Mouse (Mus musculus) neural tube, embryonic 11.5 days (tissue): ENCODE results near the gene Lsamp. TPM values are rescaled to one million over a fixed set of nuclear protein-coding genes. Genes with fewer than 3 reads are reported as not detected.

Experiments
- ATAC-seq: fragments of 200-750 bp; cut with Nextera tagmentation; 2 replicates; pipeline ENCODE4 v1.8.0; 2017; ENCODE audit warnings: moderate number of reproducible peaks, mild to moderate bottlenecking, moderate TSS enrichment, moderate library complexity; ENCODE audit not compliant: insufficient read depth, low FRiP score, low TSS enrichment
- DNase-seq: peaks from one replicate; pipeline ENCODE4 v3.0.0-alpha.2; 2015; ENCODE audit warnings: low spot score
- H3K27ac ChIP-seq: fragments of 300-500 bp; sonication (generic); 2 replicates; pipeline ENCODE4 v1.5.1; 2014; ENCODE audit warnings: low read depth, mild to moderate bottlenecking, low read length
- H3K27me3 ChIP-seq: fragments of 300-500 bp; sonication (generic); 2 replicates; pipeline ENCODE4 v1.6.1; 2014; ENCODE audit warnings: mild to moderate bottlenecking, low read length, mixed read lengths; ENCODE audit not compliant: control insufficient read depth, insufficient read depth
- H3K36me3 ChIP-seq: fragments of 300-500 bp; sonication (generic); 2 replicates; pipeline ENCODE4 v1.6.1; 2014; ENCODE audit warnings: mild to moderate bottlenecking, low read length, moderate library complexity, mixed read lengths; ENCODE audit not compliant: control insufficient read depth, insufficient read depth
- H3K4me1 ChIP-seq: fragments of 300-500 bp; sonication (generic); 2 replicates; pipeline ENCODE4 v1.6.1; 2014; ENCODE audit warnings: low read length, mixed read lengths; ENCODE audit not compliant: control insufficient read depth, insufficient read depth
- H3K4me2 ChIP-seq: fragments of 300-500 bp; sonication (generic); 2 replicates; pipeline ENCODE4 v1.6.1; 2014; ENCODE audit warnings: low read depth, mild to moderate bottlenecking, moderate library complexity
- H3K4me3 ChIP-seq: fragments of 300-500 bp; sonication (generic); 2 replicates; pipeline ENCODE4 v1.5.1; 2014; ENCODE audit warnings: low read depth, low read length
- H3K9ac ChIP-seq: fragments of 300-500 bp; sonication (generic); 2 replicates; pipeline ENCODE4 v1.6.1; 2014; ENCODE audit warnings: mild to moderate bottlenecking, low read length
- H3K9me3 ChIP-seq: fragments of 300-500 bp; sonication (generic); 2 replicates; pipeline ENCODE4 v1.6.1; 2016; ENCODE audit warnings: low read length; ENCODE audit not compliant: control insufficient read depth
- WGBS: fragments of 180-500 bp; shearing (Covaris S2); extraction: QIAGEN DNeasy Blood & Tissue Kit; methylation state at CpG from one replicate; pipeline ENCODE4 v1.1.7; 2014; 5-methylcytosine and 5-hydroxymethylcytosine counted together
- polyA plus RNA-seq: library from polyadenylated mRNA; unstranded; fragments of >200 nt; fragmentation: Nextera tagmentation; extraction: Ambion mirVana; gene quantifications from 2 replicates; pipeline ENCODE4 v1.2.1, GENCODE M21; 2014

Gene Lsamp
- polyA plus RNA-seq, 1 experiment from 2014 or later: 12.6 TPM

- Histone ChIP-seq H3K4me2 (no peak overlapping the region), H3K4me3 (no peak overlapping the region), H3K27ac (no peak overlapping the region), H3K27me3 (no peaks in the 10 kb centered on the region), H3K4me1 (no peaks in the 10 kb centered on the region), H3K36me3 (no peaks in the 10 kb centered on the region), H3K9me3 (no peaks in the 10 kb centered on the region), H3K9ac (no peak overlapping the region)
- DNase-seq (no peak), ATAC-seq (no peak)
- 64% methylated on average over 5 of the region's 5 CpGs for whole genome bisulfite sequencing
Measured at GRCm38 (mm10) chr16:40471967-40472366, 487.8 kb downstream of the Lsamp start.

GRCm38 (mm10) chr16:40491606-40492005, 507.4 kb downstream of the Lsamp start:
- Histone ChIP-seq H3K27ac (no peak overlapping the region), H3K4me3 (no peak overlapping the region), H3K36me3 (no peaks in the 10 kb centered on the region), H3K27me3 (no peaks in the 10 kb centered on the region), H3K9me3 (no peaks in the 10 kb centered on the region), H3K9ac (no peak overlapping the region), H3K4me1 (no peaks in the 10 kb centered on the region), H3K4me2 (no peak overlapping the region)
- ATAC-seq (no peak), DNase-seq (no peak)
- WGBS: 93% methylated on average over 2 of the region's 2 CpGs

GRCm38 (mm10) chr16:40504262-40504960, 520.2 kb downstream of the Lsamp start:
- Histone ChIP-seq H3K4me3 (no peak overlapping the region), H3K27ac (no peak overlapping the region), H3K9me3 (no peaks in the 10 kb centered on the region), H3K9ac (no peak overlapping the region), H3K4me2 (no peak overlapping the region), H3K36me3 (no peaks in the 10 kb centered on the region), H3K4me1 (no peaks in the 10 kb centered on the region), H3K27me3 (no peaks in the 10 kb centered on the region)
- WGBS: 66% methylated on average over 3 of the region's 3 CpGs
- DNase-seq (no peak), ATAC-seq (no peak)

GRCm38 (mm10) chr16:40509146-40510030, 525.2 kb downstream of the Lsamp start:
- ATAC-seq (no peak), DNase-seq (no peak)
- H3K27ac ChIP-seq: no peak overlapping the region
- H3K27me3 ChIP-seq: no peaks in the 10 kb centered on the region
- no peak overlapping the region for H3K4me3 ChIP-seq
- H3K9ac ChIP-seq: no peak overlapping the region
- 79% methylated on average over 7 of the region's 7 CpGs for WGBS
- H3K4me2 ChIP-seq: no peak overlapping the region
- H3K9me3 ChIP-seq: no peaks in the 10 kb centered on the region
- H3K4me1 ChIP-seq: no peaks in the 10 kb centered on the region
- H3K36me3 ChIP-seq: no peaks in the 10 kb centered on the region

GRCm38 (mm10) chr16:40536754-40537153, 552.6 kb downstream of the Lsamp start:
- H3K4me2 ChIP-seq: no peak overlapping the region
- no peak overlapping the region for H3K27ac ChIP-seq
- H3K4me1 ChIP-seq: no peaks in the 10 kb centered on the region
- no peak for DNase-seq
- H3K36me3 ChIP-seq: no peaks in the 10 kb centered on the region
- no peaks in the 10 kb centered on the region for H3K9me3 ChIP-seq
- no peak overlapping the region for H3K4me3 ChIP-seq
- H3K9ac ChIP-seq: no peak overlapping the region
- ATAC-seq: no peak
- 16% methylated on average over 1 of the region's 1 CpGs for WGBS
- no peaks in the 10 kb centered on the region for H3K27me3 ChIP-seq

- Histone ChIP-seq H3K4me3 (no peak overlapping the region), H3K27ac (no peak overlapping the region), H3K36me3 (no peaks in the 10 kb centered on the region), H3K9ac (no peak overlapping the region), H3K9me3 (no peaks in the 10 kb centered on the region), H3K4me1 (no peaks in the 10 kb centered on the region), H3K27me3 (no peaks in the 10 kb centered on the region), H3K4me2 (no peak overlapping the region)
- WGBS: 91% methylated on average over 4 of the region's 4 CpGs
- ATAC-seq (no peak), DNase-seq (no peak)
Measured at GRCm38 (mm10) chr16:40549663-40550062, 565.5 kb downstream of the Lsamp start.

GRCm38 (mm10) chr16:40555608-40556007, 571.4 kb downstream of the Lsamp start:
- no peak overlapping the region for H3K4me2 ChIP-seq
- no peak for ATAC-seq
- H3K36me3 ChIP-seq: no peaks in the 10 kb centered on the region
- whole genome bisulfite sequencing: 85% methylated on average over 1 of the region's 1 CpGs
- H3K4me3 ChIP-seq: no peak overlapping the region
- H3K9ac ChIP-seq: no peak overlapping the region
- H3K27ac ChIP-seq: no peak overlapping the region
- no peaks in the 10 kb centered on the region for H3K27me3 ChIP-seq
- no peaks in the 10 kb centered on the region for H3K9me3 ChIP-seq
- H3K4me1 ChIP-seq: no peaks in the 10 kb centered on the region
- no peak for DNase-seq

- Histone ChIP-seq H3K27me3 (no peaks in the 10 kb centered on the region), H3K4me3 (no peak overlapping the region), H3K9me3 (no peaks in the 10 kb centered on the region), H3K36me3 (no peaks in the 10 kb centered on the region), H3K27ac (no peak overlapping the region), H3K9ac (no peak overlapping the region), H3K4me1 (no peaks in the 10 kb centered on the region), H3K4me2 (no peak overlapping the region)
- 78% methylated on average over 5 of the region's 5 CpGs for WGBS
- DNase-seq: no peak
- ATAC-seq: 0 out of 2 replicates have a peak, but pooled peaks have one; percentile 35
Measured at GRCm38 (mm10) chr16:40557680-40558249, 573.6 kb downstream of the Lsamp start.
